Mouse (Mus musculus) midbrain, embryonic 14.5 days (tissue): ENCODE measurements around the gene Pin1rt1. TPM values are rescaled to one million over a fixed set of nuclear protein-coding genes. Genes with fewer than 3 reads are reported as not detected.
A peak's percentile ranks its signal among the peaks of the same experiment; 100 is the strongest.

Source experiments
- ATAC-seq: fragments of 200-750 bp; cut with Nextera tagmentation; 2 replicates; pipeline ENCODE4 v1.8.0; 2017; ENCODE audit warnings: moderate number of reproducible peaks, moderate library complexity; ENCODE audit not compliant: low FRiP score, low TSS enrichment
- DNase-seq: peaks from one replicate; pipeline ENCODE4 v3.0.0-alpha.2; 2015
- H3K27ac ChIP-seq: fragments of 300-500 bp; sonication (generic); replicated peaks from 2 replicates; pipeline ENCODE4 v1.5.1; 2014; ENCODE audit warnings: mild to moderate bottlenecking, low read depth, low read length, moderate library complexity
- H3K27me3 ChIP-seq: fragments of 300-500 bp; sonication (generic); 2 replicates; pipeline ENCODE4 v1.6.1; 2014; ENCODE audit warnings: low read length, control low read depth, mixed read lengths; ENCODE audit not compliant: control insufficient read depth, insufficient read depth
- H3K36me3 ChIP-seq: fragments of 300-500 bp; sonication (generic); 2 replicates; pipeline ENCODE4 v1.6.1; 2014; ENCODE audit warnings: low read length, control low read depth; ENCODE audit not compliant: control insufficient read depth, insufficient read depth
- H3K4me1 ChIP-seq: fragments of 300-500 bp; sonication (generic); 2 replicates; pipeline ENCODE4 v1.6.1; 2014; ENCODE audit warnings: mild to moderate bottlenecking, antibody characterized with exemption, low read length, control low read depth; ENCODE audit not compliant: control insufficient read depth, insufficient read depth
- H3K4me2 ChIP-seq: fragments of 300-500 bp; sonication (generic); 2 replicates; pipeline ENCODE4 v1.6.1; 2014; ENCODE audit warnings: mild to moderate bottlenecking, low read length, moderate library complexity
- H3K4me3 ChIP-seq: fragments of 300-500 bp; sonication (generic); replicated peaks from 2 replicates; pipeline ENCODE4 v1.5.1; 2014; ENCODE audit warnings: low read depth, low read length
- H3K9ac ChIP-seq: fragments of 300-500 bp; sonication (generic); replicated peaks from 2 replicates; pipeline ENCODE4 v1.6.1; 2014; ENCODE audit warnings: mild to moderate bottlenecking, low read length, moderate library complexity
- H3K9me3 ChIP-seq: fragments of 300-500 bp; sonication (generic); 2 replicates; pipeline ENCODE4 v1.6.1; 2016; ENCODE audit warnings: low read length, control low read depth, mixed read lengths; ENCODE audit not compliant: control insufficient read depth
- WGBS: fragments of 180-500 bp; shearing (Covaris S2); extraction: QIAGEN DNeasy Blood & Tissue Kit; methylation state at CpG from one replicate; pipeline ENCODE4 v1.1.7; 2014; 5-methylcytosine and 5-hydroxymethylcytosine counted together
- polyA plus RNA-seq: library from polyadenylated mRNA; unstranded; fragments of >200 nt; fragmentation: Nextera tagmentation; extraction: Ambion mirVana; gene quantifications from 2 replicates; pipeline ENCODE4 v1.2.1, GENCODE M21; 2014

Gene Pin1rt1
- polyA plus RNA-seq, 1 experiment from 2014 or later: not detected

DNA sequence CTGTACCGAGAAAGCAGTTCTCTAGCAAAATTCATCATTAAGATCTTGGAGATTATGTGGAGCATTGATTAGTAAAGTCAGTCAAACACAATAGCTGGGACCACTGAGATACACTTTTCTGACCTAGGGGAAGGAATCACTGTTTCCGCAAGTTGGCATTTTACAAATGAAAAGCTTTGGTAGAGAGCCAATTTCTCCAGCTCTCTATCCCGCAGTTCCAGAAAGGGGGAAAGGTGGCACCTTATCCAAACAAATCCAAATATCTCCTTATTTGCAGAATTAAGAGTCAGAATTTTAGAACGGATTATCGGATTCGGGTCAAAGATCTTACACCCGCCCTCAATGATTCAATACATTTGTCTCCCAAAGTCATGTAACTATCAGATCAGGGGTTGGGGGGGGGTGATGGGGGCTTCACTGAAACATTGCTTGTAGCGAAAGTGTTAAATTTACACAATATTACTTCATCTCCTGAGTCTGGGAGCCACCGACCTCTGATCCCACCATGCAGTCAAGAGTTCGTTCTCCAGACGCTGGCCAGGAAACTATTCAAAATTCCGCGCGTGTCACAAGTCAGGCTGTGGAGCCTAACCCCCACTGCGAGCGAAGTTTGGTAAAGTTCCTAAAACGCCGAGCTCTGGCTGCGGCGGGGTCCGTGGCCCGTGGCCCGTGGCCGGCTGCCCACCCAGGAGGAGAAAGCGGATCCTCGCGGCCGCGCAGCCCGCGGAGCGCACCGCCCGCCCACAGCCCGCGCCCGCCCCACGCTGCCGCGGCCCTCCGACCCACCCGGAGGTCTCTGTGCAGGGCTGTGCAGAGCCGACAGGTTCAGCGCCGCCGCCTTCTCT lies 25.9 kb upstream of the Pin1rt1 start:
- Histone ChIP-seq H3K36me3 (no peaks in the 10 kb centered on the region), H3K4me2 (peak overlapping the region; percentile 99), H3K27me3 (peaks cover 25% of the 10 kb centered on the region), H3K4me3 (peak overlapping the region; percentile 67), H3K4me1 (0 out of 2 replicates have a peak, but pooled peaks cover 6% of the 10 kb centered on the region), H3K9ac (peak overlapping the region; percentile 59), H3K9me3 (no peaks in the 10 kb centered on the region), H3K27ac (no peak overlapping the region)
- peak; percentile 45 for DNase-seq
- ATAC-seq: no peak; the same call in 1 of the 2 replicates
- WGBS: 4% methylated on average over 45 of the region's 46 CpGs

DNA sequence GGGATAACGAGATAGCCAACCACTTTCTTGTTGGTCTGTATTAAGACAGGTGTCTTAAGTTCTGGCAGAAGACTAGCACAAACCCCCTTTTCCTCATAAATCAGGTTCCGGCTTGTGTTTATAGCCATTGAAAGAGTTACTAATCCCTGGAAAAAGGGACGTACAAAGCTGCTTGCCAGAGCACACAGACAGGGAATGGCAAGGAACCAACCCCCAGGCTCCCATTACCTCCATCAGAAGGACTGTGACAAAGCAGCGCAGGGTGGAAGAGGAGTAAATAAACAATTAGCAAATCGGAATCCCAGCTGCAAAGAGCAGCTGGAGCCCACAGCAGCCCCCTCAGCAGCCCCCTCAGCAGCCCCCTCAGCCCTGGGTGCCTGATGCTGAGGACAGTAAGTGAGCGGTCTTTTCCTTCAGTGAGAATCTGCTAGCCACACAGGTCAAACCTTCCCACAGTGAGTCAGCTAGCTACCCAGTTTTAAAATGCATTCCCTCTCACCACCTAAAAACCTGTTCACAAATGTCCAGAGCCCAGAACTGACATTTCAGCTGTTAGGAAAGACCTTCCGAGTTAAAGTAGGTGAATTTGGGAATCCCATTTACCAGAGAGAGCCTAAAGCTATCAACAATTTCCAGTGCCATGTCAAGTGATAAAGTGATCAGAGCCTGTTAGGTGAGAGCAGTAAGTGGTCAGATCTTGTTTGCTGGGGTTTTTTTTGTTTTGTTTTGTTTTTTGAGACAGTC lies 25.0 kb upstream of the Pin1rt1 start:
- Histone ChIP-seq H3K27ac (no peak overlapping the region), H3K9ac (no peak overlapping the region), H3K9me3 (no peaks in the 10 kb centered on the region), H3K4me2 (no peak overlapping the region), H3K36me3 (no peaks in the 10 kb centered on the region), H3K27me3 (peaks cover 25% of the 10 kb centered on the region), H3K4me1 (0 out of 2 replicates have a peak, but pooled peaks cover 6% of the 10 kb centered on the region), H3K4me3 (no peak overlapping the region)
- DNase-seq: peak; percentile 7
- 30% methylated on average over 7 of the region's 7 CpGs for WGBS
- ATAC-seq: no peak

DNA sequence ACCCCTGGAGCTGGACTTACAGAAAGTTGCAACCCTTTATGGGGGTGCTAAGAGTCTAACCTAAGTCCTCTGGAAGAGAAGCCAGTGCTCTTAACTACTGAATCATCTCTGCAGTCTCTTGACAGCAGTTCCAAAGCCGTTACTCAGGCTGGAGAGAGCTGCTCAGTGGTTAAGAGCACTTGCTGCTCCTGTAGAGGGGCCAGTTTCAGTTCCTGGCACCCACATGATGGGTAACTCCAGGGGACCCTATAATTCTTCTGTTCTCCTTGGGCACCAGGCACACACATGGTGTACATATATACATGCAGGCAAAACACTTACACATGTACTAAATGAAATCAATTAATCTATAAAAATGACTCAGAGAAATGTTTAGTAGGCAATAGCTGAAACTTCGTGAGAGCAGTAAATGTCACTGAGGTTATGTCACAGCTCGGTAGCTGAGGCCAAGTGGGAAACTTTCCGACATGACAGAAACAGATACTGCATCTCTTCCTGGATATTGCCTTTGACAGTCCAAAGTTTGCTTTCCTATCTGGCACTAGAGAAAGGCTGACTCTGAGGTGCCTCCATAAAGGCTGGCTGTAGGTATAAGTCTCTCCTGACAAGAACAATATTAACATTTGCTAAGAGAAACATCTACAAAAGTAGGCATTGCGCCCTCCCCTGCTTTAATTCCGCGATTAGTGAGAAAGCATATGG lies 24.2 kb upstream of the Pin1rt1 start:
- H3K27ac ChIP-seq: no peak overlapping the region
- peaks cover 25% of the 10 kb centered on the region for H3K27me3 ChIP-seq
- no peak for ATAC-seq
- no peaks in the 10 kb centered on the region for H3K9me3 ChIP-seq
- no peak for DNase-seq
- 69% methylated on average over 7 of the region's 7 CpGs for WGBS
- H3K4me3 ChIP-seq: no peak overlapping the region
- H3K4me2 ChIP-seq: no peak overlapping the region
- H3K9ac ChIP-seq: no peak overlapping the region
- no peaks in the 10 kb centered on the region for H3K36me3 ChIP-seq
- H3K4me1 ChIP-seq: 0 out of 2 replicates have a peak, but pooled peaks cover 6% of the 10 kb centered on the region

DNA sequence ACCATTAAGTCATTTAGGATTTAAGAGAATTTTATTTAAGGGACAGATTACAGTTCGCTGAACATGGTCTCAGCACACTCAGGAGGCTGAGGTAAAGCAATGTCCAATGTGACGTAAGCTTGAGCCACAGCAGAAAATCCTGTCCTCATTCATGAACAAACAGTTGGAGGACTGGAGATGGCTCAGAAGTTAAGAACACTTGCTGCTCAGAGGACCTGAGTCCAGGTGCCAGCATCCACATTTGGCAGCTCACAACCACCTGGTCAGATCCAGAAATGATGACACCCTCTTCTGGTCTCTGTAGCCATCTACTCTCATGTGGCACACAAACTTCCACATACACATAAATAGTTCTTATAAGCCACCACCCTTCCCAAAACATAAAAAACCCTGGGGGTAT lies 23.5 kb upstream of the Pin1rt1 start:
- H3K4me2 ChIP-seq: no peak overlapping the region
- no peak for ATAC-seq
- no peaks in the 10 kb centered on the region for H3K36me3 ChIP-seq
- no peaks in the 10 kb centered on the region for H3K9me3 ChIP-seq
- no peak overlapping the region for H3K27ac ChIP-seq
- H3K27me3 ChIP-seq: peaks cover 25% of the 10 kb centered on the region
- WGBS: 93% methylated on average over 2 of the region's 2 CpGs
- no peak overlapping the region for H3K9ac ChIP-seq
- DNase-seq: no peak
- 0 out of 2 replicates have a peak, but pooled peaks cover 6% of the 10 kb centered on the region for H3K4me1 ChIP-seq
- no peak overlapping the region for H3K4me3 ChIP-seq

DNA sequence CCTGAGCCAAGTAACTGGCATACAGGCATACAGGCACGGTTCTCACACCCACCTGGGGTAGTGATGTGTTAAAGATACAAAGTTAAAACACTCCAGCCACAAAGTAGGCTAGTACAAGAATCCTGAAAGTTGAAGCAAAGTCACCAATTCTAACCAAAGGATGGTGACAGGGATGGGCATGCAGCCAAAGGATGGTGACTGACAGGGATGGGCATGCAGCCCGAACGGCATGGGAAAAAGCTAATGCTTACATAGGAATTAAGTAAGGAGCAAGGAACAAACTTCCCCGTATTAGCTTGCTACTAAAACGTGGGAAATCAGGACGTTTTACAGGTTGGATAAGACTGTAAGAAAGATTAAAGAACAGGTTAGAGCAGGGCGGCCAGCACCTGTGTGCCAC lies 20.1 kb upstream of the Pin1rt1 start:
- ATAC-seq (no peak), DNase-seq (peak; percentile 18)
- 70% methylated on average over 7 of the region's 7 CpGs for WGBS
- H3K9ac ChIP-seq: no peak overlapping the region
- H3K4me1 ChIP-seq: no peaks in the 10 kb centered on the region
- peaks cover 8% of the 10 kb centered on the region; the same call in 1 of the 2 replicates for H3K27me3 ChIP-seq
- no peaks in the 10 kb centered on the region for H3K9me3 ChIP-seq
- no peaks in the 10 kb centered on the region for H3K36me3 ChIP-seq
- H3K4me2 ChIP-seq: no peak overlapping the region
- no peak overlapping the region for H3K4me3 ChIP-seq
- H3K27ac ChIP-seq: no peak overlapping the region

DNA sequence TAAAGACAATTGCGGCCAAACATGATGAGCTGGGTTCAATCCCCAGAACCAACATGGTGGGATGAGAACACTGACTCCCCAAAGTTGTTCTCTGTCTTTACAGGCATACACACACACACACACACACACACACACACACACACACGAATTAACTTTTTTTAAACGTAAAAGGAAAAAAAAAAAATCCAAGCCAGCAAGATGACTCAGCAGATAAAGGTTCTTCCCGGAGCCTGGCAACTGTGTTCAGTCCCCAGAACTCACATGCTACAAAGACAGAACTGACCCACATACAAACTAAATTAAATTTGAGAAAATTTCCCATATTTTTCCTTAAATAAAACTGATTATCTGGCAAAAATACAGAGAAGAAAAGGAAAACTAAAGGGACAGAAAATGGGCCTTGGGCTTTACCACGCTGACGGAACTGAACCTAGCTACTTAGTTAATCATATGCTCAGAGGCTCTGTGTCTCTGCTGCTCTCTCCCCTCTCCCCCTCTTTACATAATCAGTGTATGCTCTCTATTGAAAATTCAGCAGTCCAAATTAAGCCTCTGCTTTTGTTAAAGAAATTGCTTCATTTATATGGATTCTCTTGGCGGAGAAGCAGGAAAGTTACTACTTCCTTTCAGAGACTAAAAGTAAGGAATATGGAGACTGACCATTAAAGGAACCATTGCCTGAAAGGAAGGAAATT lies 16.5 kb upstream of the Pin1rt1 start:
- Histone ChIP-seq H3K9me3 (no peaks in the 10 kb centered on the region), H3K36me3 (no peaks in the 10 kb centered on the region), H3K27ac (no peak overlapping the region), H3K4me1 (no peaks in the 10 kb centered on the region), H3K27me3 (no peaks in the 10 kb centered on the region), H3K4me2 (no peak overlapping the region), H3K4me3 (no peak overlapping the region), H3K9ac (no peak overlapping the region)
- DNase-seq (no peak), ATAC-seq (no peak)
- WGBS: 69% methylated on average over 7 of the region's 7 CpGs

DNA sequence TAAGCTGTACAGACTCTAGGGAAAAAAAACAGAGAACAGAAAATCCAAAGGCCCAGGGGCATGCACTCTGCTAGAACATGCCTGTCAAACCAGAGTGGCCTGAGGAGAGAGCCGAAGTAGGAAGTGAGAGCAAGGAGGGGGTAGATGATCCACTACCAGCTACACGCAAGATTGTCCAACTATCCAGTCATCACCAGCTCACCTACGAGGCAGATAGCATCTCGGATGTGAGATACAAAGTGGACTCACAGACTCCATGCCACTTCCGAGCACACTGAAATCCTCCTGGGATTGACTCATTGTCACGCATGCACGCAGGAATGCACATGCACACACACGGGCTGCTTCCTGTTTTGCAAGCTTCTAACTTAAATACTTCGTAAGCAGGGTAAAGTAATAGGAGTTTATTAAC lies 15.9 kb upstream of the Pin1rt1 start:
- Histone ChIP-seq H3K9ac (no peak overlapping the region), H3K36me3 (no peaks in the 10 kb centered on the region), H3K9me3 (no peaks in the 10 kb centered on the region), H3K27me3 (no peaks in the 10 kb centered on the region), H3K4me1 (no peaks in the 10 kb centered on the region), H3K4me2 (no peak overlapping the region), H3K4me3 (no peak overlapping the region), H3K27ac (no peak overlapping the region)
- DNase-seq (no peak), ATAC-seq (no peak)
- WGBS: 90% methylated on average over 9 of the region's 9 CpGs

DNA sequence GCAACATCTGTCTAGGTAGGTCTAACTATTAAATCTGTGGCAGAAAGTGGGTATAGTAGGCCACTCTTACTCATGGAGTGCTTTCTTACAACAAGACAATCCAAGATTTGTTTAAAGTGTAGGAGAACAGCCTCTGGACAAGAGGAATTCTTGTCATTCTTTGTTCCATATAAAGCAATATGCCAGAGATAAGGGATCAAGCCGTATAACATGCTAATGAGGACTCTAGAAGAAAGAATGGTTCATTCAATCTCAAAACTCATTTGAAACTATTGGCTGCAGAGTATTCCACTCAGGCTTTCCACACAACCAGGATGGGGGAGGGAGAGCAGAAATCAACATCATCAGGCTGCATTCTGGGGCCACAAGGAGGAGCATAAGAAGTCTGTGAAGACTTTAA lies 11.2 kb upstream of the Pin1rt1 start:
- no peaks in the 10 kb centered on the region for H3K4me1 ChIP-seq
- DNase-seq (no peak), ATAC-seq (no peak)
- H3K4me3 ChIP-seq: no peak overlapping the region
- 61% methylated on average over 1 of the region's 1 CpGs for WGBS
- no peaks in the 10 kb centered on the region for H3K9me3 ChIP-seq
- H3K4me2 ChIP-seq: no peak overlapping the region
- no peaks in the 10 kb centered on the region for H3K27me3 ChIP-seq
- H3K9ac ChIP-seq: no peak overlapping the region
- no peaks in the 10 kb centered on the region for H3K36me3 ChIP-seq
- H3K27ac ChIP-seq: no peak overlapping the region
